Mouse (Mus musculus) heart, adult 2 months (tissue): ENCODE measurements around the gene Mum1. TPM values are rescaled to one million over a fixed set of nuclear protein-coding genes. Genes with fewer than 3 reads are reported as not detected.

Experiments
- DNase-seq, 2 experiments: peaks; one replicate each; pipeline ENCODE4 v3.0.0; 2021
- H3K27ac ChIP-seq: fragments of 200-600 bp; 2 replicates; pipeline ENCODE4 v1.8.1; 2022
- H3K27me3 ChIP-seq: fragments of 200-500 bp; 2 replicates; pipeline ENCODE4 v1.6.1; 2012; ENCODE audit warnings: mild to moderate bottlenecking, low read length, inconsistent platforms, mixed read lengths; ENCODE audit not compliant: control insufficient read depth, insufficient read depth
- H3K36me3 ChIP-seq: fragments of 200-500 bp; 2 replicates; pipeline ENCODE4 v1.6.1; 2012; ENCODE audit warnings: low read length, inconsistent platforms; ENCODE audit not compliant: control insufficient read depth, insufficient read depth
- H3K4me1 ChIP-seq: fragments of 200-500 bp; 2 replicates; pipeline ENCODE4 v1.6.1; 2011; ENCODE audit warnings: low read length; ENCODE audit not compliant: control insufficient read depth, insufficient read depth
- H3K4me3 ChIP-seq: fragments of 200-600 bp; 2 replicates; pipeline ENCODE4 v1.8.1; 2022
- H3K79me2 ChIP-seq: fragments of 200-500 bp; replicated peaks from 2 replicates; pipeline ENCODE4 v1.6.1; 2012; ENCODE audit warnings: mild to moderate bottlenecking, inconsistent platforms, low read length, moderate library complexity, mixed read lengths; ENCODE audit not compliant: control insufficient read depth, insufficient read depth
- H3K9ac ChIP-seq: fragments of 200-500 bp; 2 replicates; pipeline ENCODE4 v1.6.1; 2012; ENCODE audit warnings: low read depth, mild to moderate bottlenecking, control low read depth, inconsistent platforms, low read length, mixed read lengths
- CTCF ChIP-seq: fragments of 200-600 bp; IDR thresholded peaks from 2 replicates; pipeline ENCODE4 v1.8.1; 2022; ENCODE audit warnings: antibody characterized with exemption, mild to moderate bottlenecking, moderate library complexity
- EP300 ChIP-seq: fragments of 200-500 bp; IDR thresholded peaks from 2 replicates; pipeline ENCODE4 v1.6.1; 2011; ENCODE audit warnings: low read depth, low read length, control low read depth; ENCODE audit not compliant: insufficient read depth
- POLR2A ChIP-seq: fragments of 200-500 bp; IDR thresholded peaks from 2 replicates; pipeline ENCODE4 v1.6.1; 2011; ENCODE audit warnings: mild to moderate bottlenecking, low read depth, low read length, control low read depth; ENCODE audit not compliant: insufficient read depth
- WGBS: fragments of 180-500 bp; shearing (Covaris S2); methylation state at CpG from one replicate; pipeline ENCODE4 v1.1.7; 2018; 5-methylcytosine and 5-hydroxymethylcytosine counted together
- intact Hi-C: fragments of 180-260 bp; cut with DNase I; formaldehyde crosslinking; loops from one replicate; pipeline ENCODE4 v1.15.1; 2025
- microRNA-seq, 2 experiments: library from miRNA; unstranded; fragments of <30 nt; microRNA quantifications; one replicate each; pipeline ENCODE4 v1.2.0; 2021
- polyA plus RNA-seq: library from polyadenylated mRNA; depleted of rRNA; stranded (reverse); fragments of >200 nt; gene quantifications from 2 replicates; pipeline ENCODE4 v1.2.3, GENCODE M21; 2012; rRNA removed
- total RNA-seq, 2 experiments: library from RNA; stranded (reverse); gene quantifications; 2 replicates each; pipeline ENCODE4 v1.2.3; 2021

Gene Mum1
- total and polyA plus RNA-seq, 3 experiments = 11.1 to 19.4 (median 11.8) TPM

GRCm38 (mm10) chr10:80293325-80293724, 67.1 kb downstream of the Mum1 start:
- TF ChIP-seq EP300 = no peak
- no peak for TF ChIP-seq POLR2A
- TF ChIP-seq CTCF = no peak
- Histone ChIP-seq H3K79me2 (no peaks in the 10 kb centered on the region), H3K36me3 (no peaks in the 10 kb centered on the region), H3K27ac (peak overlapping the region; percentile 83), H3K4me3 (peak overlapping the region; percentile 97), H3K9ac (peak overlapping the region; percentile 81), H3K27me3 (no peaks in the 10 kb centered on the region), H3K4me1 (peaks cover 7% of the 10 kb centered on the region)
- intact Hi-C loops = loop anchor here (2.0 to 10.0 kb wide), 2 partner anchors 29 to 261 kb away; no protein-coding TSS in a partner anchor
- DNase-seq = no peak
- WGBS = 26% methylated on average over 14 of the region's 14 CpGs

Small RNAs within 50 kb of the gene (microRNA-seq; reads per million reads assigned to microRNA genes)
- 0.39 to 1.1 reads per million in 2 experiments for gene Mir6911

Other genes with a start within 250 kb of the Mum1 start
- gene Tmem259, start 242.1 kb upstream of the Mum1 start, total RNA-seq = 100 to 1,000 TPM; 109 to 124 TPM
- gene Tmem259, start 242.1 kb upstream of the Mum1 start, polyA plus RNA-seq = 184 and 220 TPM in 2 replicates
- gene Cnn2, start 237.8 kb upstream of the Mum1 start, total RNA-seq = 10 to 100 TPM; 30.2 to 39.3 TPM
- gene Cnn2, start 237.8 kb upstream of the Mum1 start, polyA plus RNA-seq = 52.5 and 60.7 TPM in 2 replicates
- gene Abca7, start 229.9 kb upstream of the Mum1 start, total RNA-seq = 1 to 10 TPM; 6.6 to 8.0 TPM
- 9.2 and 10.8 TPM in 2 replicates for gene Abca7, start 229.9 kb upstream of the Mum1 start, polyA plus RNA-seq
- gene Arhgap45, start 209.8 kb upstream of the Mum1 start, total RNA-seq = 1 to 10 TPM; 3.5 to 5.1 TPM
- 8.9 and 16.6 TPM in 2 replicates for gene Arhgap45, start 209.8 kb upstream of the Mum1 start, polyA plus RNA-seq
- gene Polr2e, start 186.6 kb upstream of the Mum1 start, total RNA-seq = 10 to 100 TPM; 78.3 to 89.8 TPM
- 182 and 194 TPM in 2 replicates for gene Polr2e, start 186.6 kb upstream of the Mum1 start, polyA plus RNA-seq
- 1,000 to 10,000 TPM in 1 of 2 experiments, 100 to 1,000 TPM in 1; 832 to 1,055 TPM for gene Gpx4, start 179.3 kb upstream of the Mum1 start, total RNA-seq
- gene Gpx4, start 179.3 kb upstream of the Mum1 start, polyA plus RNA-seq = 860 and 993 TPM in 2 replicates
- 10 to 100 TPM; 10.6 to 11.2 TPM for gene Sbno2, start 120.9 kb upstream of the Mum1 start, total RNA-seq
- gene Sbno2, start 120.9 kb upstream of the Mum1 start, polyA plus RNA-seq = 16.9 and 18.0 TPM in 2 replicates
- gene Stk11, start 110.6 kb upstream of the Mum1 start, total RNA-seq = 100 to 1,000 TPM; 140 to 161 TPM
- gene Stk11, start 110.6 kb upstream of the Mum1 start, polyA plus RNA-seq = 127 and 144 TPM in 2 replicates
- 1,000 to 10,000 TPM; 1,015 to 1,150 TPM for gene Atp5d, start 87.8 kb upstream of the Mum1 start, total RNA-seq
- 1,139 and 1,938 TPM in 2 replicates for gene Atp5d, start 87.8 kb upstream of the Mum1 start, polyA plus RNA-seq
- 1 to 10 TPM; 3.9 to 4.9 TPM for gene Cbarp, start 85.6 kb upstream of the Mum1 start, total RNA-seq
- 3.0 and 4.3 TPM in 2 replicates for gene Cbarp, start 85.6 kb upstream of the Mum1 start, polyA plus RNA-seq
- 100 to 1,000 TPM in 1 of 2 experiments, 10 to 100 TPM in 1; 96.2 to 102 TPM for gene Midn, start 78.2 kb upstream of the Mum1 start, total RNA-seq
- gene Midn, start 78.2 kb upstream of the Mum1 start, polyA plus RNA-seq = 50.1 and 74.5 TPM in 2 replicates
- gene Cirbp, start 60.4 kb upstream of the Mum1 start, total RNA-seq = 10 to 100 TPM; 34.2 to 43.2 TPM
- 62.5 and 85.8 TPM in 2 replicates for gene Cirbp, start 60.4 kb upstream of the Mum1 start, polyA plus RNA-seq
- 1 to 10 TPM; 5.9 to 6.0 TPM for gene 1600002K03Rik, start 53.5 kb upstream of the Mum1 start, total RNA-seq
- gene 1600002K03Rik, start 53.5 kb upstream of the Mum1 start, polyA plus RNA-seq = 5.6 and 6.3 TPM in 2 replicates
- gene Efna2, start 47.0 kb upstream of the Mum1 start, total RNA-seq = 1 to 10 TPM in 1 of 2 experiments, under 1 TPM in 1; 0.86 to 1.1 TPM
- gene Efna2, start 47.0 kb upstream of the Mum1 start, polyA plus RNA-seq = 1.2 and 1.7 TPM in 2 replicates
- 1,000 to 10,000 TPM in 1 of 2 experiments, 100 to 1,000 TPM in 1; 943 to 1,108 TPM for gene Ndufs7, start 22.7 kb downstream of the Mum1 start, total RNA-seq
- gene Ndufs7, start 22.7 kb downstream of the Mum1 start, polyA plus RNA-seq = 1,263 and 1,990 TPM in 2 replicates
- gene Gamt, start 34.6 kb downstream of the Mum1 start, total RNA-seq = 1 to 10 TPM; 8.3 to 8.4 TPM
- gene Gamt, start 34.6 kb downstream of the Mum1 start, polyA plus RNA-seq = 8.0 and 11.0 TPM in 2 replicates
- gene Dazap1, start 35.1 kb downstream of the Mum1 start, total RNA-seq = 10 to 100 TPM; 56.4 to 57.9 TPM
- 37.6 and 41.0 TPM in 2 replicates for gene Dazap1, start 35.1 kb downstream of the Mum1 start, polyA plus RNA-seq
- 100 to 1,000 TPM; 748 to 861 TPM for gene Rps15, start 66.0 kb downstream of the Mum1 start, total RNA-seq
- gene Rps15, start 66.0 kb downstream of the Mum1 start, polyA plus RNA-seq = 880 and 1,041 TPM in 2 replicates
- gene Apc2, start 69.5 kb downstream of the Mum1 start, total RNA-seq = 1 to 10 TPM; 2.3 to 2.6 TPM
- 2.4 and 2.7 TPM in 2 replicates for gene Apc2, start 69.5 kb downstream of the Mum1 start, polyA plus RNA-seq
- gene 2310011J03Rik, start 94.1 kb downstream of the Mum1 start, total RNA-seq = 10 to 100 TPM; 13.3 to 14.5 TPM
- gene 2310011J03Rik, start 94.1 kb downstream of the Mum1 start, polyA plus RNA-seq = 27.3 and 28.9 TPM in 2 replicates
- gene Pcsk4, start 103.1 kb downstream of the Mum1 start, total RNA-seq = 1 to 10 TPM; 1.4 to 1.8 TPM
- 4.5 and 4.9 TPM in 2 replicates for gene Pcsk4, start 103.1 kb downstream of the Mum1 start, polyA plus RNA-seq
- 1 to 10 TPM; 2.8 to 3.6 TPM for gene Reep6, start 103.5 kb downstream of the Mum1 start, total RNA-seq
- gene Reep6, start 103.5 kb downstream of the Mum1 start, polyA plus RNA-seq = 2.9 and 4.1 TPM in 2 replicates
- gene Adamtsl5, start 122.0 kb downstream of the Mum1 start, total RNA-seq = 10 to 100 TPM; 71.9 to 84.5 TPM
- gene Adamtsl5, start 122.0 kb downstream of the Mum1 start, polyA plus RNA-seq = 80.9 and 85.2 TPM in 2 replicates
- under 1 TPM; 0.50 to 0.63 TPM for gene Plk5, start 130.0 kb downstream of the Mum1 start, total RNA-seq
- 2.0 and 2.7 TPM in 2 replicates for gene Plk5, start 130.0 kb downstream of the Mum1 start, polyA plus RNA-seq
- 1 to 10 TPM; 7.3 to 7.5 TPM for gene Mex3d, start 161.2 kb downstream of the Mum1 start, total RNA-seq
- gene Mex3d, start 161.2 kb downstream of the Mum1 start, polyA plus RNA-seq = 5.8 and 7.9 TPM in 2 replicates
- gene Mbd3, start 173.1 kb downstream of the Mum1 start, total RNA-seq = 10 to 100 TPM; 86.5 to 95.2 TPM
- gene Mbd3, start 173.1 kb downstream of the Mum1 start, polyA plus RNA-seq = 91.4 and 95.1 TPM in 2 replicates
- 1,000 to 10,000 TPM; 1,743 to 1,981 TPM for gene Uqcr11, start 180.4 kb downstream of the Mum1 start, total RNA-seq
- gene Uqcr11, start 180.4 kb downstream of the Mum1 start, polyA plus RNA-seq = 5,192 and 5,251 TPM in 2 replicates
- 10 to 100 TPM; 16.5 to 18.0 TPM for gene Tcf3, start 207.2 kb downstream of the Mum1 start, total RNA-seq
- gene Tcf3, start 207.2 kb downstream of the Mum1 start, polyA plus RNA-seq = 20.1 and 25.0 TPM in 2 replicates